9 mouse cellular contexts compared by ENCODE assay signal in genomic region chr2:157696297-157696731, GRCm38 (mm10). TPM values are rescaled to one million over a fixed set of nuclear protein-coding genes. Genes with fewer than 3 reads are reported as not detected.
A peak's percentile ranks its signal among the peaks of the same experiment; 100 is the strongest.
DNase-seq lines count a peak whose midpoint lies in the region; ATAC-seq lines count a peak whose summit lies in the region.
"Had no signal": no experiment of that assay in that cellular context is flagged by ENCODE, and none has a peak within 500 bp of the region (broad histone marks: within the 10 kb centered on the region; RNA-seq: fewer than 3 reads in every experiment).

No protein-coding gene starts in this region.

- WGBS in hindbrain, embryonic 10.5 days: 14% methylated on average over 7 of the region's 7 CpGs

- ATAC-seq in inflammation-experienced regulatory T-cells, adult 6 months: no peak

- no peaks in the 10 kb centered on the region for H3K36me3 ChIP-seq in hindbrain, embryonic 10.5 days

- H3K4me3 ChIP-seq in hindbrain, embryonic 10.5 days: 0 out of 2 replicates have a peak overlapping the region, but pooled peaks have one; percentile 11
- H3K4me3 ChIP-seq: megakaryocyte, embryonic 14.5 days had no signal

- H3K4me1 ChIP-seq in hindbrain, embryonic 10.5 days (replicated peaks): peaks cover 46% of the 10 kb centered on the region
- H3K4me1 ChIP-seq: megakaryocyte, embryonic 14.5 days had no signal

- H3K27me3 ChIP-seq in hindbrain, embryonic 10.5 days (ENCODE audit: insufficient read depth, poor library complexity, severe bottlenecking): peaks cover 15% of the 10 kb centered on the region; the same call in 1 of the 2 replicates

- peak overlapping the region; percentile 80 for H3K27ac ChIP-seq in hindbrain, embryonic 10.5 days

- no peaks in the 10 kb centered on the region for H3K9me3 ChIP-seq in hindbrain, embryonic 10.5 days

- DNase-seq in 416B (ENCODE audit: low read depth): peak; percentile 14
- DNase-seq in adrenal gland, postnatal 36 days: peak; percentile 54 to 57
- DNase-seq in hindbrain, embryonic 10.5 days (ENCODE audit: low spot score): peak; percentile 66
- DNase-seq in layer of hippocampus, postnatal 14 days (ENCODE audit: low spot score in 2 of 2): peak; percentile 22 to 28
- DNase-seq in retina, embryonic 14.5 days (ENCODE audit: low spot score): peak; percentile 83
- no peak for DNase-seq in heart, adult 9 months (ENCODE audit: low spot score in 2 of 2)
- DNase-seq in cerebellum, postnatal 36 days: no peak

RNA-seq across cellular contexts. Expression of gene Ctnnbl1, which starts 40.9 kb away (rescaled TPM):
- total RNA-seq in adrenal gland, postnatal 36 days (2021): 10 to 100 TPM; 17.6 to 18.0 TPM
- polyA plus RNA-seq in hindbrain, embryonic 10.5 days (2016; fragmentation: Nextera tagmentation; extraction: Ambion mirVana): 93.4 and 95.9 TPM in 2 replicates
- 10 to 100 TPM; 24.4 to 26.9 TPM for total RNA-seq in layer of hippocampus, postnatal 14 days (2021)
- 10 to 100 TPM; 45.7 to 73.0 (median 53.6) TPM for polyA plus RNA-seq in inflammation-experienced regulatory T-cells, adult 6 months (2017; shearing (Covaris generic))

Comparison
In these comparisons a context has a peak if more than half of its experiments do, and no peak if none do; other contexts are left out.
1. DNase-seq: peak in 416B (single experiment), adrenal gland, postnatal 36 days (2 of 2), hindbrain, embryonic 10.5 days (single experiment), layer of hippocampus, postnatal 14 days (2 of 2) and retina, embryonic 14.5 days (single experiment); none in heart, adult 9 months (0 of 2) and cerebellum, postnatal 36 days (0 of 2).